Mouse (Mus musculus) lung, postnatal 36 days (tissue): ENCODE data around the gene Ppbp.
"Not testable (repeated sequence)": the region's sequence is repeated elsewhere in the genome, so short reads cannot be mapped to it uniquely, and the experiment has no call there.

ENCODE experiments used
- DNase-seq: peaks from one replicate; pipeline ENCODE4 v3.0.0; 2022; ENCODE audit warnings: mixed read lengths

Ppbp gene

GRCm38 (mm10) chr5:90789306-90790073 lies 21.2 kb downstream of the Ppbp start:
- DNase-seq: peak; percentile 40

GRCm38 (mm10) chr5:90790074-90790502 lies 21.8 kb downstream of the Ppbp start:
- peak; percentile 71 for DNase-seq

- peak; percentile 68 for DNase-seq
Observed at GRCm38 (mm10) chr5:90794195-90794625, 25.9 kb downstream of the Ppbp start, which contains the start of gene Cxcl15. Cxcl15 (plus strand) TSS chr5:90794534.

- DNase-seq: not testable (repeated sequence)
Observed at GRCm38 (mm10) chr5:90795392-90795791, 27.1 kb downstream of the Ppbp start.

- no peak for DNase-seq
Observed at GRCm38 (mm10) chr5:90804574-90804973, 36.3 kb downstream of the Ppbp start.

- no peak for DNase-seq
Observed at GRCm38 (mm10) chr5:90806050-90806449, 37.7 kb downstream of the Ppbp start.

- DNase-seq: no peak
Observed at GRCm38 (mm10) chr5:90807176-90807950, 39.0 kb downstream of the Ppbp start.
